Mouse (Mus musculus) forebrain, embryonic 14.5 days (tissue): Measurements from ENCODE around the gene C2cd4d. TPM values are rescaled to one million over a fixed set of nuclear protein-coding genes. Genes with fewer than 3 reads are reported as not detected.
A peak's percentile ranks its signal among the peaks of the same experiment; 100 is the strongest.

ENCODE experiments used
- ATAC-seq: fragments of 200-750 bp; cut with Nextera tagmentation; 2 replicates; pipeline ENCODE4 v1.8.0; 2017; ENCODE audit warnings: mild to moderate bottlenecking, moderate library complexity
- DNase-seq: peaks from one replicate; pipeline ENCODE4 v3.0.0-alpha.2; 2015; ENCODE audit warnings: low spot score
- H3K27ac ChIP-seq: fragments of 300-500 bp; sonication (generic); 2 replicates; pipeline ENCODE4 v1.5.1; 2014; ENCODE audit warnings: low read depth, mild to moderate bottlenecking, control low read depth, low read length, moderate library complexity
- H3K27me3 ChIP-seq: fragments of 300-500 bp; sonication (generic); replicated peaks from 2 replicates; pipeline ENCODE4 v1.6.1; 2014; ENCODE audit warnings: low read length, control low read depth, mixed read lengths; ENCODE audit not compliant: control insufficient read depth, insufficient read depth
- H3K36me3 ChIP-seq: fragments of 300-500 bp; sonication (generic); 2 replicates; pipeline ENCODE4 v1.6.1; 2014; ENCODE audit warnings: low read length, control low read depth; ENCODE audit not compliant: control insufficient read depth, insufficient read depth
- H3K4me1 ChIP-seq: fragments of 300-500 bp; sonication (generic); 2 replicates; pipeline ENCODE4 v1.6.1; 2014; ENCODE audit warnings: antibody characterized with exemption, low read length, control low read depth; ENCODE audit not compliant: control insufficient read depth, insufficient read depth
- H3K4me2 ChIP-seq: fragments of 300-500 bp; sonication (generic); 2 replicates; pipeline ENCODE4 v1.6.1; 2014; ENCODE audit warnings: mild to moderate bottlenecking, control low read depth, low read length
- H3K4me3 ChIP-seq: fragments of 300-500 bp; sonication (generic); 2 replicates; pipeline ENCODE4 v1.5.1; 2014; ENCODE audit warnings: low read depth, low read length, control low read depth
- H3K9ac ChIP-seq: fragments of 300-500 bp; sonication (generic); 2 replicates; pipeline ENCODE4 v1.6.1; 2014; ENCODE audit warnings: mild to moderate bottlenecking, low read length, control low read depth, moderate library complexity
- H3K9me3 ChIP-seq: fragments of 300-500 bp; sonication (generic); replicated peaks from 2 replicates; pipeline ENCODE4 v1.6.1; 2016; ENCODE audit warnings: low read length, control low read depth, mixed read lengths; ENCODE audit not compliant: control insufficient read depth
- WGBS: fragments of 180-500 bp; shearing (Covaris S2); extraction: QIAGEN DNeasy Blood & Tissue Kit; methylation state at CpG from one replicate; pipeline ENCODE4 v1.1.7; 2014; 5-methylcytosine and 5-hydroxymethylcytosine counted together
- polyA plus RNA-seq: library from polyadenylated mRNA; unstranded; fragments of >200 nt; fragmentation: Nextera tagmentation; extraction: Ambion mirVana; gene quantifications from 2 replicates; pipeline ENCODE4 v1.2.1, GENCODE M21; 2014

The C2cd4d gene
- polyA plus RNA-seq, 1 experiment from 2014 or later: 1.5 TPM

GRCm38 (mm10) chr3:94396336-94396735 is 34.1 kb downstream of the C2cd4d start:
- 64% methylated on average over 1 of the region's 1 CpGs for WGBS
- no peaks in the 10 kb centered on the region for H3K27me3 ChIP-seq

GRCm38 (mm10) chr3:94396851-94397250 is 34.6 kb downstream of the C2cd4d start:
- 89% methylated on average over 4 of the region's 4 CpGs for WGBS
- DNase-seq: no peak

More at GRCm38 (mm10) chr3:94396336-94396735, 34.1 kb downstream of the C2cd4d start:
- Histone ChIP-seq H3K9ac (no peak overlapping the region), H3K27ac (no peak overlapping the region), H3K4me2 (no peak overlapping the region), H3K4me1 (peaks cover 8% of the 10 kb centered on the region; the same call in 1 of the 2 replicates), H3K4me3 (no peak overlapping the region), H3K9me3 (no peaks in the 10 kb centered on the region), H3K36me3 (no peaks in the 10 kb centered on the region)
- ATAC-seq: no peak
- no peak for DNase-seq

DNA sequence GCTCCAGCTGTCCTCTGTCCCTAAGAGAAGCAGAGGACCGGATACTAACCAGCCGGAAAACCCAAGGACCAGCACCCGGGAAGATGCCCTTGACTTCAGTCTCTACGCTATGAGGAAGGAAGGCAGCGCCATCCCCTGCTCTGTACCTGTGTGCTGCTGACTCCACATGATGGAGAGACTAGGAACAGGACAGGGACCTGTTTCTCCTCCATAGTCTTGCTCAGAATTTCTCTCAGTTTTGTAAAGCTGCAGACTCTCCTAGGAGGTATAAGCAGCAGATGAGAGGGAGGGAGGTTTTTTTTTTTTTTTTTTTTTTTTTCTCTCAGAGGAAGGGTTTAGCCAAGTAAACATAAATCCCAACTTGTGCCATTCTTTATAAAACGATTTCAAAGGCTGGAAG is 36.0 kb downstream of the C2cd4d start, which contains the start of gene Lingo4:
Gene Lingo4, plus strand, starts transcription at position 301 of the 400 bp plus-strand sequence.
- peak within 1 kb of the TSS; percentile 66 for H3K9ac ChIP-seq
- no peak for ATAC-seq
- no peaks in the 10 kb centered on the region for H3K36me3 ChIP-seq
- no peaks in the 10 kb centered on the region for H3K9me3 ChIP-seq
- peak within 1 kb of the TSS; percentile 9; the same call in 1 of the 2 replicates for H3K27ac ChIP-seq
- DNase-seq: no peak
- WGBS: 76% methylated on average over 6 of the region's 6 CpGs
- H3K27me3 ChIP-seq: no peaks in the 10 kb centered on the region
- H3K4me3 ChIP-seq: peak within 1 kb of the TSS; percentile 35
- H3K4me1 ChIP-seq: peaks cover 8% of the 10 kb centered on the region; the same call in 1 of the 2 replicates
- peak within 1 kb of the TSS; percentile 67 for H3K4me2 ChIP-seq

More at GRCm38 (mm10) chr3:94396851-94397250, 34.6 kb downstream of the C2cd4d start:
- Histone ChIP-seq H3K9ac (no peak overlapping the region), H3K36me3 (no peaks in the 10 kb centered on the region), H3K4me2 (no peak overlapping the region), H3K9me3 (no peaks in the 10 kb centered on the region), H3K4me3 (no peak overlapping the region), H3K4me1 (peaks cover 8% of the 10 kb centered on the region; the same call in 1 of the 2 replicates), H3K27ac (no peak overlapping the region), H3K27me3 (no peaks in the 10 kb centered on the region)
- no peak for ATAC-seq

DNA sequence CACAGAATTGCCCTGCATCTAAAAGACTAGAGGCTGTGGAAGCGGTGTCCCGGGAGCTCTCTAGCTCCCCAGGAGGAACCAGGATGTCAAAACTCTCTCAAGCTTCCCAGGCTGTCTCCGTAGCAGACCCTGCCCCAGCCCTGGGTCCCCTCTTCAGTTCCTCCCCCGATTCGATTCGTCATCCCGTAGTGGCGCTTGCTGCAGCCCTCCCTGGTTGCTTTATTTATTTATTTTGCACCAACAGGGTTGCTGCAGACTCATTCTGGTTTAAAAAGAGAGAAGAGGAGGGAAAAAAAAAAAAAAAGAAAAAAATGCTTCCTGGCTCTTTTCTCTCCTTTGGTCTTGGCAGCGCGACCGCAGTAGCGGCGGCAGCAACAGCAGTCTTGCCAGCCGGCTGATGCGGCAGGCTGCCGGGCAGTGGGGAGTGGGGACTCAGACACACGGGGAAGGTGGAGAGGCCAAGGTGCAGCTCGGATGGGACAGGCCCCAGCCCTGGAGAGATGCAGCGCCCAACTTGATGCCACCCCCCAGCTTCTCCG is 36.8 kb downstream of the C2cd4d start:
- peak overlapping the region; percentile 66 for H3K9ac ChIP-seq
- peak; percentile 74 for ATAC-seq
- WGBS: under 1% methylated on average over 20 of the region's 20 CpGs
- no peaks in the 10 kb centered on the region for H3K36me3 ChIP-seq
- peak; percentile 76 for DNase-seq
- peaks cover 8% of the 10 kb centered on the region; the same call in 1 of the 2 replicates for H3K4me1 ChIP-seq
- H3K4me2 ChIP-seq: peak overlapping the region; percentile 67
- no peaks in the 10 kb centered on the region for H3K27me3 ChIP-seq
- H3K9me3 ChIP-seq: no peaks in the 10 kb centered on the region
- peak overlapping the region; percentile 35 for H3K4me3 ChIP-seq
- peak overlapping the region; percentile 9; the same call in 1 of the 2 replicates for H3K27ac ChIP-seq

DNA sequence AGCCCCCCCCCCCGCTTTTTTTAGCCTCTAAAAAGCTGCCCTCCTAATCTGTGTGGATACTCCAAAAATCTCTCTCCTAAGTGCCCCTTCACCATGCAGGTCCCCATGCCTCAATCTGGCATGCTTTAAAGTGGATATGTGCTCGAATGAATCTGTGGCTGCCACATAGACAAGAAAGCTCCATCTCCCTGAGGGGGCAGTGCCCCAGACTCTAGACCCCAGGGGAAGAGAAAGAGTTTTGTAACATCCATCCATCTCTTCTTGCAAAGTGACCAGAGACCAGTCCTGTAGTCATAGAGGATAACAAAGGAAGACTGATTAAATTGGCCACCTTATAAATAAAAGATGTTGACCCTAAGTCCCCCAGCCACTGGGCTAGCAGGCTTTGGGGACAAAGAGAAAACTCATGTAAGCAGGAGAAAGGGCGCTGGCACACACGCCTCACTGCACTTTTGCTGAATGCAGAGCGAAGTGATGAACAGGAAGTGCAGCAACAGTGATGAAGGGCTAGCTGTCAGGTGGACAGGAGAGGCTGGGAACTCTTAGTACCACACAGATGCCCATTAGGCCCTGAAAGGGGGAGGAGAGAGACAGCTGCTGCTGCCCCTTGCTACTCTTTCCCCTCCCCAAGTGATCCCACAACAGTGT is 37.5 kb downstream of the C2cd4d start:
- H3K4me1 ChIP-seq: peaks cover 8% of the 10 kb centered on the region; the same call in 1 of the 2 replicates
- no peaks in the 10 kb centered on the region for H3K9me3 ChIP-seq
- 18% methylated on average over 5 of the region's 5 CpGs for WGBS
- no peaks in the 10 kb centered on the region for H3K27me3 ChIP-seq
- peak overlapping the region; percentile 35; the same call in 1 of the 2 replicates for H3K4me3 ChIP-seq
- DNase-seq (peak; percentile 22), ATAC-seq (peak; percentile 15)
- H3K27ac ChIP-seq: peak overlapping the region; percentile 9; the same call in 1 of the 2 replicates
- peak overlapping the region; percentile 66 for H3K9ac ChIP-seq
- H3K4me2 ChIP-seq: peak overlapping the region; percentile 67
- no peaks in the 10 kb centered on the region for H3K36me3 ChIP-seq

GRCm38 (mm10) chr3:94402451-94402850 is 40.2 kb downstream of the C2cd4d start:
- 73% methylated on average over 8 of the region's 8 CpGs for WGBS
- Histone ChIP-seq H3K4me1 (peaks cover 10% of the 10 kb centered on the region; the same call in 1 of the 2 replicates), H3K4me3 (no peak overlapping the region), H3K9ac (no peak overlapping the region), H3K27me3 (no peaks in the 10 kb centered on the region), H3K9me3 (no peaks in the 10 kb centered on the region), H3K36me3 (no peaks in the 10 kb centered on the region), H3K27ac (no peak overlapping the region), H3K4me2 (no peak overlapping the region)
- no peak for DNase-seq
- ATAC-seq: no peak

GRCm38 (mm10) chr3:94404366-94405054 is 42.3 kb downstream of the C2cd4d start:
- Histone ChIP-seq H3K27ac (no peak overlapping the region), H3K9ac (no peak overlapping the region), H3K9me3 (no peaks in the 10 kb centered on the region), H3K4me1 (peaks cover 6% of the 10 kb centered on the region; the same call in 1 of the 2 replicates), H3K27me3 (no peaks in the 10 kb centered on the region), H3K36me3 (no peaks in the 10 kb centered on the region), H3K4me2 (no peak overlapping the region), H3K4me3 (no peak overlapping the region)
- ATAC-seq (peak; percentile 56; the same call in 1 of the 2 replicates), DNase-seq (peak; percentile 57)
- WGBS: 33% methylated on average over 7 of the region's 7 CpGs

GRCm38 (mm10) chr3:94405561-94405960 is 43.3 kb downstream of the C2cd4d start:
- no peak overlapping the region for H3K4me2 ChIP-seq
- 80% methylated on average over 4 of the region's 4 CpGs for WGBS
- no peak for DNase-seq

More at GRCm38 (mm10) chr3:94405561-94405960, 43.3 kb downstream of the C2cd4d start:
- no peaks in the 10 kb centered on the region for H3K9me3 ChIP-seq
- no peaks in the 10 kb centered on the region for H3K27me3 ChIP-seq
- no peak overlapping the region for H3K9ac ChIP-seq
- no peak overlapping the region for H3K4me3 ChIP-seq
- no peaks in the 10 kb centered on the region for H3K36me3 ChIP-seq
- ATAC-seq: no peak
- 0 out of 2 replicates have a peak, but pooled peaks cover 2% of the 10 kb centered on the region for H3K4me1 ChIP-seq
- no peak overlapping the region for H3K27ac ChIP-seq
